Mouse (Mus musculus): ENCODE measurements around the gene Cntn4.

DNA sequence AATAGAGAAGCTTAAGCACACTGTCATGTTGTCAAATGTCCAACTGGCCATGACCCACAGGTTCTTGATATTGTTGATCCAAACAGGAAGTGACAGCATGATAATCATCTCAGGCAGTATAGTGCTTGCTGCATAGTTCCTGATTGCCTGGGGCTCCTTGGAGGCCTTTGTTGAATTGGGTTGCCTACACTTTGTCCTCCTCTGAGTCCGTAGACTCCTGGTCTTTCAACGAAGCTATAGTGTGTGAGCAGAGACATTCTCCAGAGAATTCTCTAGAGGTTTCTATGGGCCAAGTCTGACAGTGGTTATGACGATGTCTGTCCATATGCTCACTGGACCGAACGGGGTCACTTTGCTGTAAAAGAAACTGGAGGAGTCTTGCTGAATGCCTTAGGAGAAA is 5.8 kb downstream of the Cntn4 start:
- TF ChIP-seq TAL1 (IDR thresholded peaks at IDR 0.05; ENCODE audit: low read length), result no peak
- TF ChIP-seq GATA1 (IDR thresholded peaks at IDR 0.05; ENCODE audit: low read length), result no peak
